Mouse (Mus musculus): ENCODE results near the gene Fam3a.

- no peak for TF ChIP-seq CTCF (IDR thresholded peaks at IDR 0.05; ENCODE audit: low read depth)
- TF ChIP-seq EP300 (IDR thresholded peaks at IDR 0.05; ENCODE audit: low read depth), result no peak
Measured at GRCm38 (mm10) chrX:74353467-74353770, 39.7 kb downstream of the Fam3a start, which contains the start of gene Lage3.

All from liver, embryonic 14.5 days (tissue).